Mouse (Mus musculus) forebrain, embryonic 10.5 days (tissue): ENCODE results near the gene U90926. TPM values are rescaled to one million over a fixed set of nuclear protein-coding genes. Genes with fewer than 3 reads are reported as not detected.

ENCODE experiments used
- DNase-seq: peaks from one replicate; pipeline ENCODE4 v3.0.0-alpha.2; 2017; ENCODE audit warnings: low spot score; ENCODE audit errors: extremely low spot score
- H3K27ac ChIP-seq: fragments of 300-500 bp; sonication (generic); 2 replicates; pipeline ENCODE4 v1.5.1; 2016; ENCODE audit warnings: mild to moderate bottlenecking
- H3K27me3 ChIP-seq: fragments of 300-500 bp; sonication (generic); 2 replicates; pipeline ENCODE4 v1.6.1; 2016; ENCODE audit warnings: mild to moderate bottlenecking; ENCODE audit not compliant: poor library complexity, severe bottlenecking
- H3K36me3 ChIP-seq: fragments of 300-500 bp; sonication (generic); replicated peaks from 2 replicates; pipeline ENCODE4 v1.6.1; 2016; ENCODE audit warnings: mild to moderate bottlenecking, moderate library complexity
- H3K4me1 ChIP-seq: fragments of 300-500 bp; sonication (generic); 2 replicates; pipeline ENCODE4 v1.6.1; 2016
- H3K4me3 ChIP-seq: fragments of 300-500 bp; sonication (generic); 2 replicates; pipeline ENCODE4 v1.5.1; 2016; ENCODE audit warnings: mild to moderate bottlenecking, moderate library complexity
- H3K9me3 ChIP-seq: fragments of 300-500 bp; sonication (generic); 2 replicates; pipeline ENCODE4 v1.6.1; 2016; ENCODE audit warnings: mild to moderate bottlenecking, moderate library complexity
- WGBS: fragments of 180-500 bp; shearing (Covaris S2); methylation state at CpG from one replicate; pipeline ENCODE4 v1.1.7; 2016; 5-methylcytosine and 5-hydroxymethylcytosine counted together
- polyA plus RNA-seq: library from polyadenylated mRNA; unstranded; fragments of >200 nt; fragmentation: Nextera tagmentation; extraction: Ambion mirVana; gene quantifications from 2 replicates; pipeline ENCODE4 v1.2.1, GENCODE M21; 2016

The U90926 gene
- not detected in 2 replicates for polyA plus RNA-seq

- no peaks in the 10 kb centered on the region for H3K36me3 ChIP-seq
- no peak within 1 kb of the TSS for H3K27ac ChIP-seq
- WGBS, result 96% methylated on average over 4 of the region's 4 CpGs
- H3K4me3 ChIP-seq, result no peak within 1 kb of the TSS
- H3K27me3 ChIP-seq, result no peaks in the 10 kb centered on the region
- no peak for DNase-seq
- H3K9me3 ChIP-seq, result no peaks in the 10 kb centered on the region
- H3K4me1 ChIP-seq, result peaks cover 9% of the 10 kb centered on the region; the same call in 1 of the 2 replicates
These were observed at the start of gene U90926 for GRCm38 (mm10) chr5:92215308-92215707. U90926 (minus strand) TSS chr5:92215408.

- H3K9me3 ChIP-seq, result no peaks in the 10 kb centered on the region
- WGBS, result 18% methylated on average over 4 of the region's 4 CpGs
- peak overlapping the region; percentile 72 for H3K27ac ChIP-seq
- peak; percentile 27 for DNase-seq
- peaks cover 29% of the 10 kb centered on the region for H3K4me1 ChIP-seq
- H3K36me3 ChIP-seq, result no peaks in the 10 kb centered on the region
- peaks cover 6% of the 10 kb centered on the region; the same call in 1 of the 2 replicates for H3K27me3 ChIP-seq
- no peak overlapping the region for H3K4me3 ChIP-seq
These were observed 48.7 kb upstream of the U90926 start for GRCm38 (mm10) chr5:92263761-92264359.

- H3K4me1 ChIP-seq, result peaks cover 29% of the 10 kb centered on the region
- no peaks in the 10 kb centered on the region for H3K9me3 ChIP-seq
- H3K27me3 ChIP-seq, result peaks cover 11% of the 10 kb centered on the region
- no peak overlapping the region for H3K27ac ChIP-seq
- no peak overlapping the region for H3K4me3 ChIP-seq
- DNase-seq, result no peak
- WGBS, result 91% methylated on average over 8 of the region's 8 CpGs
- no peaks in the 10 kb centered on the region for H3K36me3 ChIP-seq
These were observed 47.4 kb upstream of the U90926 start for GRCm38 (mm10) chr5:92262646-92263045.

- DNase-seq, result no peak
These were observed 41.0 kb upstream of the U90926 start, which contains the start of gene Ppef2 for GRCm38 (mm10) chr5:92256218-92256617. Ppef2 (minus strand) TSS chr5:92256278.

GRCm38 (mm10) chr5:92254476-92254875 lies 39.3 kb upstream of the U90926 start:
- Histone ChIP-seq H3K9me3 (no peaks in the 10 kb centered on the region; the same call in 1 of the 2 replicates), H3K4me3 (no peak overlapping the region), H3K36me3 (no peaks in the 10 kb centered on the region), H3K27me3 (peaks cover 42% of the 10 kb centered on the region), H3K4me1 (peaks cover 27% of the 10 kb centered on the region), H3K27ac (no peak overlapping the region)
- 74% methylated on average over 6 of the region's 6 CpGs for WGBS
- no peak for DNase-seq

More at GRCm38 (mm10) chr5:92256218-92256617, 41.0 kb upstream of the U90926 start, which contains the start of gene Ppef2:
- WGBS, result 6% methylated on average over 6 of the region's 6 CpGs
- H3K4me1 ChIP-seq, result peaks cover 34% of the 10 kb centered on the region
- H3K9me3 ChIP-seq, result no peaks in the 10 kb centered on the region
- H3K27ac ChIP-seq, result 0 out of 2 replicates have a peak within 1 kb of the TSS, but pooled peaks have one; percentile 15
- no peaks in the 10 kb centered on the region for H3K36me3 ChIP-seq
- peaks cover 42% of the 10 kb centered on the region for H3K27me3 ChIP-seq
- no peak within 1 kb of the TSS for H3K4me3 ChIP-seq

GRCm38 (mm10) chr5:92252797-92253343 lies 37.7 kb upstream of the U90926 start:
- Histone ChIP-seq H3K36me3 (no peaks in the 10 kb centered on the region), H3K27me3 (peaks cover 32% of the 10 kb centered on the region; the same call in 1 of the 2 replicates), H3K4me3 (peak overlapping the region; percentile 22; the same call in 1 of the 2 replicates), H3K4me1 (peaks cover 27% of the 10 kb centered on the region), H3K9me3 (no peaks in the 10 kb centered on the region; the same call in 1 of the 2 replicates), H3K27ac (no peak overlapping the region)
- peak; percentile 39 for DNase-seq
- WGBS, result 16% methylated on average over 18 of the region's 18 CpGs

- Histone ChIP-seq H3K27me3 (peaks cover 32% of the 10 kb centered on the region; the same call in 1 of the 2 replicates), H3K27ac (no peak overlapping the region), H3K4me3 (no peak overlapping the region), H3K9me3 (no peaks in the 10 kb centered on the region; the same call in 1 of the 2 replicates), H3K4me1 (peaks cover 20% of the 10 kb centered on the region), H3K36me3 (no peaks in the 10 kb centered on the region)
- no peak for DNase-seq
- WGBS, result 90% methylated on average over 6 of the region's 6 CpGs
These were observed 36.8 kb upstream of the U90926 start for GRCm38 (mm10) chr5:92252031-92252430.

- Histone ChIP-seq H3K4me1 (peaks cover 7% of the 10 kb centered on the region), H3K27me3 (0 out of 2 replicates have a peak, but pooled peaks cover 6% of the 10 kb centered on the region), H3K27ac (no peak overlapping the region), H3K9me3 (no peaks in the 10 kb centered on the region; the same call in 1 of the 2 replicates), H3K36me3 (no peaks in the 10 kb centered on the region), H3K4me3 (no peak overlapping the region)
- WGBS, result 89% methylated on average over 11 of the region's 11 CpGs
- DNase-seq, result no peak
These were observed 33.4 kb upstream of the U90926 start for GRCm38 (mm10) chr5:92248614-92249013.

GRCm38 (mm10) chr5:92245483-92245882 lies 30.3 kb upstream of the U90926 start:
- DNase-seq, result no peak
- Histone ChIP-seq H3K4me1 (no peaks in the 10 kb centered on the region), H3K9me3 (no peaks in the 10 kb centered on the region; the same call in 1 of the 2 replicates), H3K36me3 (no peaks in the 10 kb centered on the region), H3K27ac (no peak overlapping the region), H3K4me3 (no peak overlapping the region), H3K27me3 (no peaks in the 10 kb centered on the region)
- WGBS, result 91% methylated on average over 9 of the region's 9 CpGs

GRCm38 (mm10) chr5:92244900-92245299 lies 29.7 kb upstream of the U90926 start:
- no peaks in the 10 kb centered on the region; the same call in 1 of the 2 replicates for H3K9me3 ChIP-seq
- 96% methylated on average over 2 of the region's 2 CpGs for WGBS

GRCm38 (mm10) chr5:92240769-92241168 lies 25.6 kb upstream of the U90926 start:
- H3K9me3 ChIP-seq, result no peaks in the 10 kb centered on the region
- DNase-seq, result no peak
- H3K27me3 ChIP-seq, result no peaks in the 10 kb centered on the region
- H3K27ac ChIP-seq, result no peak overlapping the region
- 94% methylated on average over 12 of the region's 12 CpGs for WGBS
- no peaks in the 10 kb centered on the region for H3K36me3 ChIP-seq
- H3K4me3 ChIP-seq, result no peak overlapping the region
- H3K4me1 ChIP-seq, result no peaks in the 10 kb centered on the region

More at GRCm38 (mm10) chr5:92244900-92245299, 29.7 kb upstream of the U90926 start:
- H3K27me3 ChIP-seq, result no peaks in the 10 kb centered on the region
- H3K36me3 ChIP-seq, result no peaks in the 10 kb centered on the region
- no peak overlapping the region for H3K4me3 ChIP-seq
- no peaks in the 10 kb centered on the region for H3K4me1 ChIP-seq
- H3K27ac ChIP-seq, result no peak overlapping the region
- no peak for DNase-seq

- Histone ChIP-seq H3K4me1 (no peaks in the 10 kb centered on the region), H3K27ac (no peak overlapping the region), H3K4me3 (0 out of 2 replicates have a peak overlapping the region, but pooled peaks have one; percentile 23), H3K9me3 (no peaks in the 10 kb centered on the region), H3K27me3 (no peaks in the 10 kb centered on the region), H3K36me3 (no peaks in the 10 kb centered on the region)
- 48% methylated on average over 29 of the region's 29 CpGs for WGBS
- DNase-seq, result peak; percentile 55
These were observed 24.4 kb upstream of the U90926 start for GRCm38 (mm10) chr5:92239333-92240232.
